Mouse (Mus musculus) intestine, embryonic 14.5 days (tissue): ENCODE measurements around the gene Vwa5b2. TPM values are rescaled to one million over a fixed set of nuclear protein-coding genes. Genes with fewer than 3 reads are reported as not detected.

Experiments used
- ATAC-seq: fragments of 200-750 bp; cut with Nextera tagmentation; replicated peaks from 2 replicates; pipeline ENCODE4 v1.8.0; 2017; ENCODE audit warnings: low read depth, moderate number of reproducible peaks, moderate TSS enrichment, moderate library complexity; ENCODE audit not compliant: low FRiP score, low TSS enrichment
- DNase-seq: peaks from one replicate; pipeline ENCODE4 v3.0.0-alpha.2; 2018; ENCODE audit warnings: low spot score
- H3K27ac ChIP-seq: fragments of 300-500 bp; sonication (generic); 2 replicates; pipeline ENCODE4 v1.5.1; 2014; ENCODE audit warnings: low read depth, mild to moderate bottlenecking, control low read depth
- H3K27me3 ChIP-seq: fragments of 300-500 bp; sonication (generic); replicated peaks from 2 replicates; pipeline ENCODE4 v1.6.1; 2014; ENCODE audit warnings: low read length, control low read depth; ENCODE audit not compliant: control insufficient read depth, insufficient read depth
- H3K36me3 ChIP-seq: fragments of 300-500 bp; sonication (generic); 2 replicates; pipeline ENCODE4 v1.6.1; 2014; ENCODE audit warnings: low read length, control low read depth; ENCODE audit not compliant: control insufficient read depth, insufficient read depth
- H3K4me1 ChIP-seq: fragments of 300-500 bp; sonication (generic); replicated peaks from 2 replicates; pipeline ENCODE4 v1.6.1; 2014; ENCODE audit warnings: low read length, control low read depth, mixed read lengths; ENCODE audit not compliant: control insufficient read depth, insufficient read depth
- H3K4me2 ChIP-seq: fragments of 300-500 bp; sonication (generic); 2 replicates; pipeline ENCODE4 v1.6.1; 2014; ENCODE audit warnings: low read length
- H3K4me3 ChIP-seq: fragments of 300-500 bp; sonication (generic); 2 replicates; pipeline ENCODE4 v1.5.1; 2014; ENCODE audit warnings: low read depth, low read length, control low read depth, mixed read lengths
- H3K9ac ChIP-seq: fragments of 300-500 bp; sonication (generic); 2 replicates; pipeline ENCODE4 v1.6.1; 2014; ENCODE audit warnings: mild to moderate bottlenecking, low read length
- H3K9me3 ChIP-seq: fragments of 300-500 bp; sonication (generic); 2 replicates; pipeline ENCODE4 v1.6.1; 2016; ENCODE audit warnings: low read length, control low read depth; ENCODE audit not compliant: control insufficient read depth
- WGBS: fragments of 180-500 bp; shearing (Covaris S2); extraction: QIAGEN DNeasy Blood & Tissue Kit; methylation state at CpG from one replicate; pipeline ENCODE4 v1.1.7; 2014; 5-methylcytosine and 5-hydroxymethylcytosine counted together
- polyA plus RNA-seq: library from polyadenylated mRNA; unstranded; fragments of >200 nt; fragmentation: Nextera tagmentation; extraction: Ambion mirVana; gene quantifications from 2 replicates; pipeline ENCODE4 v1.2.1, GENCODE M21; 2014

Gene Vwa5b2
- polyA plus RNA-seq, 1 experiment from 2014 or later: 6.2 TPM

- Histone ChIP-seq H3K36me3 (peaks cover 64% of the 10 kb centered on the region), H3K9me3 (no peaks in the 10 kb centered on the region), H3K27ac (no peak overlapping the region), H3K4me3 (no peak overlapping the region), H3K4me2 (no peak overlapping the region), H3K4me1 (peaks cover 8% of the 10 kb centered on the region), H3K27me3 (no peaks in the 10 kb centered on the region), H3K9ac (no peak overlapping the region)
- WGBS: 89% methylated on average over 1 of the region's 1 CpGs
- DNase-seq (no peak), ATAC-seq (no peak)
Observed at GRCm38 (mm10) chr16:20552594-20552993, 36.7 kb upstream of the Vwa5b2 start.

- H3K4me1 ChIP-seq: no peaks in the 10 kb centered on the region
- H3K4me3 ChIP-seq: no peak overlapping the region
- no peak overlapping the region for H3K27ac ChIP-seq
- ATAC-seq (no peak), DNase-seq (no peak)
- H3K36me3 ChIP-seq: peaks cover 84% of the 10 kb centered on the region
- WGBS: 91% methylated on average over 6 of the region's 6 CpGs
- no peaks in the 10 kb centered on the region for H3K9me3 ChIP-seq
- no peak overlapping the region for H3K9ac ChIP-seq
- H3K27me3 ChIP-seq: no peaks in the 10 kb centered on the region
- no peak overlapping the region for H3K4me2 ChIP-seq
Observed at GRCm38 (mm10) chr16:20555000-20555399, 34.3 kb upstream of the Vwa5b2 start.

GRCm38 (mm10) chr16:20557381-20557780 lies 31.9 kb upstream of the Vwa5b2 start:
- Histone ChIP-seq H3K36me3 (peaks cover 86% of the 10 kb centered on the region), H3K9me3 (no peaks in the 10 kb centered on the region)

GRCm38 (mm10) chr16:20565075-20565474 lies 24.2 kb upstream of the Vwa5b2 start:
- Histone ChIP-seq H3K27ac (no peak overlapping the region), H3K36me3 (peaks cover 32% of the 10 kb centered on the region), H3K27me3 (no peaks in the 10 kb centered on the region), H3K9ac (no peak overlapping the region), H3K4me1 (no peaks in the 10 kb centered on the region), H3K4me3 (no peak overlapping the region), H3K9me3 (no peaks in the 10 kb centered on the region), H3K4me2 (no peak overlapping the region)
- DNase-seq (no peak), ATAC-seq (no peak)
- WGBS: 50% methylated on average over 1 of the region's 1 CpGs

More at GRCm38 (mm10) chr16:20557381-20557780, 31.9 kb upstream of the Vwa5b2 start:
- no peak overlapping the region for H3K9ac ChIP-seq
- 45% methylated on average over 7 of the region's 7 CpGs for WGBS
- ATAC-seq (no peak), DNase-seq (no peak)
- no peak overlapping the region for H3K4me3 ChIP-seq
- H3K27ac ChIP-seq: no peak overlapping the region
- no peak overlapping the region for H3K4me2 ChIP-seq
- H3K27me3 ChIP-seq: no peaks in the 10 kb centered on the region
- H3K4me1 ChIP-seq: no peaks in the 10 kb centered on the region

- ATAC-seq (peak; percentile 76), DNase-seq (peak; percentile 78)
- WGBS: under 1% methylated on average over 37 of the region's 39 CpGs
- Histone ChIP-seq H3K36me3 (no peaks in the 10 kb centered on the region), H3K27me3 (peaks cover 55% of the 10 kb centered on the region), H3K4me1 (peaks cover 15% of the 10 kb centered on the region), H3K9ac (peak overlapping the region; percentile 34; the same call in 1 of the 2 replicates), H3K4me2 (peak overlapping the region; percentile 74), H3K9me3 (no peaks in the 10 kb centered on the region), H3K27ac (no peak overlapping the region), H3K4me3 (peak overlapping the region; percentile 42)
Observed at GRCm38 (mm10) chr16:20589939-20590679, 838 bp downstream of the Vwa5b2 start.

- Histone ChIP-seq H3K9me3 (no peaks in the 10 kb centered on the region), H3K36me3 (no peaks in the 10 kb centered on the region), H3K4me3 (peak overlapping the region; percentile 42), H3K27me3 (peaks cover 55% of the 10 kb centered on the region), H3K4me1 (peaks cover 15% of the 10 kb centered on the region), H3K9ac (no peak overlapping the region), H3K27ac (no peak overlapping the region), H3K4me2 (peak overlapping the region; percentile 74)
- ATAC-seq (peak; percentile 38), DNase-seq (no peak)
- WGBS: 3% methylated on average over 17 of the region's 17 CpGs
Observed at GRCm38 (mm10) chr16:20590680-20591038, 1.4 kb downstream of the Vwa5b2 start.

GRCm38 (mm10) chr16:20591076-20591705 lies 1.9 kb downstream of the Vwa5b2 start:
- Histone ChIP-seq H3K4me1 (peaks cover 15% of the 10 kb centered on the region), H3K27ac (no peak overlapping the region), H3K36me3 (no peaks in the 10 kb centered on the region), H3K9me3 (no peaks in the 10 kb centered on the region), H3K4me3 (peak overlapping the region; percentile 42), H3K9ac (no peak overlapping the region), H3K4me2 (peak overlapping the region; percentile 74), H3K27me3 (peaks cover 55% of the 10 kb centered on the region)
- 6% methylated on average over 48 of the region's 48 CpGs for WGBS
- DNase-seq (peak; percentile 60), ATAC-seq (no peak)

- Histone ChIP-seq H3K9ac (no peak overlapping the region), H3K4me1 (peaks cover 7% of the 10 kb centered on the region), H3K4me3 (no peak overlapping the region), H3K27ac (no peak overlapping the region), H3K36me3 (no peaks in the 10 kb centered on the region), H3K4me2 (no peak overlapping the region), H3K9me3 (no peaks in the 10 kb centered on the region), H3K27me3 (peaks cover 37% of the 10 kb centered on the region)
- ATAC-seq (no peak), DNase-seq (no peak)
- WGBS: 73% methylated on average over 7 of the region's 7 CpGs
Observed at GRCm38 (mm10) chr16:20595060-20595673, 5.9 kb downstream of the Vwa5b2 start.
